37 mouse cellular contexts compared by ENCODE assay signal in the genomic region with DNA sequence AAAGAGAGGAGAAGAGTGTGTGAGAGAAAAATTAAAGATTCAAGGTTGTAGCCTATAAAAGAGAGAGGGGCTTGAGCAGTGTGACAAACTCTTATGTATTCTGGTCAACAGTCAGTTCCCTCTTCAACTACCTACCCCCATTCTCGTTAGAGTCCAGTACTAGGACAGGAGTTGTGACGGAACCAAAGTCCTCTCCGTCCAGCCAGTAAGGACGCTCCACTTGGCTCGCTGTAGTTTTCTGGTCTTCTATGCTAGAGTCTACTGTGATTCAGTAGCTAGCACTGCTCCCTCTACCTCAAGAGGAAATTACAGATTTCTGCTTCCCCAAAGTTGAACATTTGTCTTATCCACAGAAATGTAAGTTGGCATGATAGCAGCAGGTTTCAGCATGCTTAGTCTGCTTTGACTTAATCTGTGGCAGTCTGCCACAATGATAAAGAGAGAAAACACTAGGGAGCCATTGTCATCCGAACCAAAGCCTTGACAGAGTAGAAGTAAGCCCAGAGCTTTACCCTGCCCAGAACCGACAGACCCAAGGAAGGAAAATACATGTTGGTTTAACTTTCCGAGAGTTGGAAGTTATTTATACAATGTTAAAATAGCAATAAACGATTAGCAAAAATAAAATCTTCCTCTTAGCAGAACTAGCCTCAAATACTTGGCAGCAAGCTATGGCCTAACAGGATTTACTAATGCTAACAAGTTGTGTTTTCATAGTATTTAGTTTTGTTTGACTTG. TPM values are rescaled to one million over a fixed set of nuclear protein-coding genes. Genes with fewer than 3 reads are reported as not detected.
DNase-seq lines count a peak whose midpoint lies in the region; ATAC-seq and TF ChIP-seq lines count a peak whose summit lies in the region.
"Had no signal": no experiment of that assay in that cellular context is flagged by ENCODE, and none has a peak within 500 bp of the region (broad histone marks: within the 10 kb centered on the region; RNA-seq: fewer than 3 reads in every experiment).

No protein-coding gene starts in this region.

- H3K9me3 ChIP-seq in embryonic facial prominence, embryonic 14.5 days (ENCODE audit: control insufficient read depth, low read length): no peaks in the 10 kb centered on the region
- H3K9me3 ChIP-seq in embryonic facial prominence, embryonic 10.5 days: no peaks in the 10 kb centered on the region
- H3K9me3 ChIP-seq in limb, embryonic 14.5 days (ENCODE audit: control insufficient read depth, low read length): no peaks in the 10 kb centered on the region
- no peaks in the 10 kb centered on the region for H3K9me3 ChIP-seq in limb, embryonic 10.5 days (replicated peaks)
- H3K9me3 ChIP-seq in lung, postnatal 0 days (ENCODE audit: low read length): no peaks in the 10 kb centered on the region
- H3K9me3 ChIP-seq: embryonic facial prominence, embryonic 12.5 days; forebrain, embryonic 10.5 days; forebrain, embryonic 15.5 days; heart, embryonic 13.5 days; hindbrain, embryonic 10.5 days; hindbrain, embryonic 15.5 days; midbrain, embryonic 13.5 days had no signal

- no peak for TF ChIP-seq CTCF in lung, postnatal 0 days (IDR thresholded peaks at IDR 0.05)

- no peak overlapping the region for H3K9ac ChIP-seq in embryonic facial prominence, embryonic 14.5 days (ENCODE audit: low read depth, low read length)
- no peak overlapping the region for H3K9ac ChIP-seq in limb, embryonic 14.5 days (ENCODE audit: low read depth, low read length, severe bottlenecking)
- H3K9ac ChIP-seq in lung, postnatal 0 days (replicated peaks; ENCODE audit: low read depth): no peak overlapping the region
- H3K9ac ChIP-seq: embryonic facial prominence, embryonic 12.5 days; forebrain, embryonic 15.5 days; heart, embryonic 13.5 days; hindbrain, embryonic 15.5 days; midbrain, embryonic 13.5 days had no signal

- no peak overlapping the region for H3K27ac ChIP-seq in embryonic facial prominence, embryonic 14.5 days (replicated peaks; ENCODE audit: low read depth, low read length)
- H3K27ac ChIP-seq in embryonic facial prominence, embryonic 10.5 days (replicated peaks): no peak overlapping the region
- H3K27ac ChIP-seq in limb, embryonic 14.5 days (replicated peaks; ENCODE audit: low read depth, low read length): no peak overlapping the region
- no peak overlapping the region for H3K27ac ChIP-seq in limb, embryonic 10.5 days
- no peak overlapping the region for H3K27ac ChIP-seq in lung, postnatal 0 days (ENCODE audit: low read length)
- H3K27ac ChIP-seq: embryonic facial prominence, embryonic 12.5 days; forebrain, embryonic 10.5 days; forebrain, embryonic 15.5 days; heart, adult 2 months; heart, embryonic 13.5 days; hindbrain, embryonic 10.5 days; hindbrain, embryonic 15.5 days; macrophage; midbrain, embryonic 13.5 days had no signal

- peak; percentile 56 for ATAC-seq in embryonic facial prominence, embryonic 14.5 days (ENCODE audit: low read depth)
- ATAC-seq in limb, embryonic 14.5 days (ENCODE audit: low FRiP score, low read depth): no peak
- ATAC-seq in lung, postnatal 0 days: 0 out of 2 replicates have a peak, but pooled peaks have one; percentile 11
- ATAC-seq: activated CD4-positive, CD25-positive, alpha-beta regulatory T cell, adult 4 months; forebrain, embryonic 15.5 days; inflammation-experienced regulatory T-cells, adult 6 months; midbrain, embryonic 13.5 days had no signal

- H3K4me2 ChIP-seq in embryonic facial prominence, embryonic 14.5 days (ENCODE audit: low read depth, low read length): no peak overlapping the region
- no peak overlapping the region for H3K4me2 ChIP-seq in limb, embryonic 14.5 days (replicated peaks; ENCODE audit: low read depth, low read length, severe bottlenecking)
- no peak overlapping the region for H3K4me2 ChIP-seq in lung, postnatal 0 days (replicated peaks; ENCODE audit: low read depth, low read length)
- H3K4me2 ChIP-seq: embryonic facial prominence, embryonic 12.5 days; forebrain, embryonic 15.5 days; heart, embryonic 13.5 days; hindbrain, embryonic 15.5 days; liver, embryonic 11.5 days; midbrain, embryonic 13.5 days had no signal

- no peaks in the 10 kb centered on the region for H3K36me3 ChIP-seq in embryonic facial prominence, embryonic 14.5 days (ENCODE audit: control insufficient read depth, insufficient read depth, low read length)
- no peaks in the 10 kb centered on the region for H3K36me3 ChIP-seq in embryonic facial prominence, embryonic 10.5 days (replicated peaks)
- no peaks in the 10 kb centered on the region for H3K36me3 ChIP-seq in limb, embryonic 14.5 days (ENCODE audit: control insufficient read depth, insufficient read depth, low read length)
- H3K36me3 ChIP-seq in limb, embryonic 10.5 days: no peaks in the 10 kb centered on the region
- no peaks in the 10 kb centered on the region for H3K36me3 ChIP-seq in lung, postnatal 0 days (ENCODE audit: insufficient read depth, low read length)
- H3K36me3 ChIP-seq: embryonic facial prominence, embryonic 12.5 days; forebrain, embryonic 10.5 days; forebrain, embryonic 15.5 days; heart, embryonic 13.5 days; hindbrain, embryonic 10.5 days; hindbrain, embryonic 15.5 days; midbrain, embryonic 13.5 days had no signal

- no peak for TF ChIP-seq EP300 in lung, postnatal 0 days (IDR thresholded peaks at IDR 0.05)

- no peak for TF ChIP-seq POLR2A in limb, embryonic 14.5 days (IDR thresholded peaks at IDR 0.05; ENCODE audit: borderline replicate concordance, extremely low read depth, insufficient read depth, insufficient read length)

- H3K27me3 ChIP-seq in embryonic facial prominence, embryonic 14.5 days (replicated peaks; ENCODE audit: control insufficient read depth, insufficient read depth, low read length): no peaks in the 10 kb centered on the region
- H3K27me3 ChIP-seq in embryonic facial prominence, embryonic 10.5 days (replicated peaks; ENCODE audit: low read depth, poor library complexity, severe bottlenecking): no peaks in the 10 kb centered on the region
- no peaks in the 10 kb centered on the region for H3K27me3 ChIP-seq in limb, embryonic 14.5 days (ENCODE audit: control insufficient read depth, insufficient read depth, low read length)
- no peaks in the 10 kb centered on the region for H3K27me3 ChIP-seq in limb, embryonic 10.5 days (ENCODE audit: low read depth, poor library complexity, severe bottlenecking)
- no peaks in the 10 kb centered on the region for H3K27me3 ChIP-seq in lung, postnatal 0 days (replicated peaks; ENCODE audit: insufficient read depth, low read length)
- H3K27me3 ChIP-seq: CH12.LX; embryonic facial prominence, embryonic 12.5 days; forebrain, embryonic 15.5 days; heart, embryonic 13.5 days; hindbrain, embryonic 15.5 days; midbrain, embryonic 13.5 days had no signal

- DNase-seq in embryonic facial prominence, embryonic 14.5 days (ENCODE audit: low spot score): peak; percentile 73
- DNase-seq in embryonic facial prominence, embryonic 10.5 days (ENCODE audit: low spot score): no peak
- peak; percentile 36 for DNase-seq in limb, embryonic 14.5 days (ENCODE audit: low spot score)
- DNase-seq in limb, embryonic 10.5 days (ENCODE audit: low spot score): no peak
- DNase-seq in lung, postnatal 0 days (ENCODE audit: low spot score): no peak
- DNase-seq in lung, postnatal 25 days (ENCODE audit: low spot score): no peak
- no peak for DNase-seq in c-Kit-positive CD71-positive TER-119-positive erythroid progenitor cells, embryonic 14.5 days (ENCODE audit: low spot score)
- DNase-seq in urinary bladder, postnatal 4 days (ENCODE audit: low spot score in 2 of 2): no peak
- DNase-seq: adrenal gland, postnatal 10 days; cerebellum, adult 11 months; cerebellum, adult 9-10 months; cerebellum, postnatal 36 days; gastrocnemius, postnatal 25 days; heart, adult 2 months; heart, postnatal 10 days; layer of hippocampus, postnatal 36 days; left cerebral cortex, postnatal 4 days; thymus, postnatal 4 days had no signal

- WGBS in embryonic facial prominence, embryonic 14.5 days: 67% methylated on average over 9 of the region's 9 CpGs
- 80% methylated on average over 9 of the region's 9 CpGs for WGBS in embryonic facial prominence, embryonic 10.5 days
- 70% methylated on average over 9 of the region's 9 CpGs for WGBS in limb, embryonic 14.5 days
- WGBS in limb, embryonic 10.5 days: 86% methylated on average over 9 of the region's 9 CpGs
- WGBS in lung, postnatal 0 days: 53% methylated on average over 9 of the region's 9 CpGs

- H3K4me3 ChIP-seq in embryonic facial prominence, embryonic 14.5 days (ENCODE audit: low read depth, low read length): no peak overlapping the region
- H3K4me3 ChIP-seq in embryonic facial prominence, embryonic 10.5 days: no peak overlapping the region
- no peak overlapping the region for H3K4me3 ChIP-seq in limb, embryonic 14.5 days (replicated peaks; ENCODE audit: low read length)
- no peak overlapping the region for H3K4me3 ChIP-seq in limb, embryonic 10.5 days
- H3K4me3 ChIP-seq in lung, postnatal 0 days (ENCODE audit: low read depth, low read length): no peak overlapping the region
- H3K4me3 ChIP-seq: embryonic facial prominence, embryonic 12.5 days; forebrain, embryonic 10.5 days; forebrain, embryonic 15.5 days; heart, adult 2 months; heart, embryonic 13.5 days; hindbrain, embryonic 10.5 days; hindbrain, embryonic 15.5 days; midbrain, embryonic 13.5 days had no signal

- H3K4me1 ChIP-seq in embryonic facial prominence, embryonic 14.5 days (ENCODE audit: control insufficient read depth, insufficient read depth, low read length): no peaks in the 10 kb centered on the region
- no peaks in the 10 kb centered on the region for H3K4me1 ChIP-seq in embryonic facial prominence, embryonic 10.5 days
- no peaks in the 10 kb centered on the region for H3K4me1 ChIP-seq in limb, embryonic 14.5 days (ENCODE audit: control insufficient read depth, insufficient read depth, low read length)
- H3K4me1 ChIP-seq in limb, embryonic 10.5 days: no peaks in the 10 kb centered on the region
- H3K4me1 ChIP-seq in lung, postnatal 0 days (ENCODE audit: insufficient read depth, low read depth, low read length): no peaks in the 10 kb centered on the region
- H3K4me1 ChIP-seq: embryonic facial prominence, embryonic 12.5 days; forebrain, embryonic 10.5 days; forebrain, embryonic 15.5 days; heart, embryonic 13.5 days; hindbrain, embryonic 10.5 days; hindbrain, embryonic 15.5 days; midbrain, embryonic 13.5 days had no signal

RNA-seq across cellular contexts. Expression of a gene that starts 0.7 kb away (rescaled TPM):
- 0.37 and 0.47 TPM in 2 replicates for polyA plus RNA-seq in embryonic facial prominence, embryonic 14.5 days (2014; fragmentation: Nextera tagmentation; extraction: Ambion mirVana)
- polyA plus RNA-seq in embryonic facial prominence, embryonic 10.5 days (2016; fragmentation: Nextera tagmentation; extraction: Ambion mirVana): not detected in 2 replicates
- 0.03 TPM in 1 of 2 replicates, not detected in the other for polyA plus RNA-seq in limb, embryonic 14.5 days (2012; rRNA removed)
- not detected in 2 replicates for polyA plus RNA-seq in limb, embryonic 14.5 days (2014; fragmentation: Nextera tagmentation; extraction: Ambion mirVana)
- not detected in 2 replicates for polyA plus RNA-seq in limb, embryonic 10.5 days (2016; fragmentation: Nextera tagmentation; extraction: Ambion mirVana)
- 3.6 and 3.7 TPM in 2 replicates for polyA plus RNA-seq in lung, postnatal 0 days (2015; fragmentation: Nextera tagmentation; extraction: Ambion mirVana)
- polyA plus RNA-seq: activated CD4-positive, CD25-positive, alpha-beta regulatory T cell, adult 4 months; C2C12; embryonic facial prominence, embryonic 12.5 days; forebrain, embryonic 10.5 days; forebrain, embryonic 15.5 days; frontal cortex, adult 2 months; hindbrain, embryonic 10.5 days; hindbrain, embryonic 15.5 days; inflammation-experienced regulatory T-cells, adult 6 months; large intestine, adult 2 months; liver, embryonic 11.5 days; macrophage; midbrain, embryonic 13.5 days; neural tube, embryonic 14.5 days; testis, adult 2 months; thymus, postnatal 0 days had no signal

RNA-seq across cellular contexts. Expression of a gene that starts 52.0 kb away (rescaled TPM):
- not detected in 2 replicates for polyA plus RNA-seq in embryonic facial prominence, embryonic 14.5 days (2014; fragmentation: Nextera tagmentation; extraction: Ambion mirVana)
- polyA plus RNA-seq in embryonic facial prominence, embryonic 10.5 days (2016; fragmentation: Nextera tagmentation; extraction: Ambion mirVana): not detected in 2 replicates
- polyA plus RNA-seq in limb, embryonic 14.5 days (2012; rRNA removed): not detected in 2 replicates
- not detected in 2 replicates for polyA plus RNA-seq in limb, embryonic 14.5 days (2014; fragmentation: Nextera tagmentation; extraction: Ambion mirVana)
- not detected in 2 replicates for polyA plus RNA-seq in limb, embryonic 10.5 days (2016; fragmentation: Nextera tagmentation; extraction: Ambion mirVana)
- polyA plus RNA-seq in lung, postnatal 0 days (2015; fragmentation: Nextera tagmentation; extraction: Ambion mirVana): not detected in 2 replicates
- polyA plus RNA-seq: C2C12; embryonic facial prominence, embryonic 12.5 days; forebrain, embryonic 10.5 days; forebrain, embryonic 15.5 days; frontal cortex, adult 2 months; heart, adult 2 months; heart, embryonic 13.5 days; hindbrain, embryonic 10.5 days; inflammation-experienced regulatory T-cells, adult 6 months; large intestine, adult 2 months; liver, embryonic 11.5 days; liver, embryonic 16.5 days; macrophage; midbrain, embryonic 13.5 days; neural tube, embryonic 14.5 days; testis, adult 2 months; thymus, postnatal 0 days had no signal

Comparison
In these comparisons a context has a peak if more than half of its experiments do, and no peak if none do; other contexts are left out.
1. DNase-seq: peak in embryonic facial prominence, embryonic 14.5 days (single experiment) and limb, embryonic 14.5 days (single experiment); none in embryonic facial prominence, embryonic 10.5 days (single experiment), limb, embryonic 10.5 days (single experiment), lung, postnatal 0 days (single experiment), lung, postnatal 25 days (single experiment), c-Kit-positive CD71-positive TER-119-positive erythroid progenitor cells, embryonic 14.5 days (single experiment) and urinary bladder, postnatal 4 days (0 of 2).